Mouse (Mus musculus) skeletal muscle tissue, postnatal 0 days (tissue): ENCODE results near the gene Serping1. TPM values are rescaled to one million over a fixed set of nuclear protein-coding genes. Genes with fewer than 3 reads are reported as not detected.

Experiments used
- microRNA counts: library from miRNA; unstranded; fragments of <30 nt; microRNA quantifications from one replicate; lab custom pipeline; 2015
- microRNA-seq, 2 experiments: library from miRNA; unstranded; fragments of <30 nt; microRNA quantifications; one replicate each; pipeline ENCODE4; 2016
- polyA plus RNA-seq: library from polyadenylated mRNA; unstranded; fragments of >200 nt; fragmentation: Nextera tagmentation; extraction: Ambion mirVana; gene quantifications from 2 replicates; pipeline ENCODE4 v1.2.1, GENCODE M21; 2015

Serping1 gene
- 64.7 and 70.4 TPM in 2 replicates for polyA plus RNA-seq

GRCm38 (mm10) chr2:84775241-84775640 lies at the start of gene Serping1:
Gene Serping1 (minus strand): TSS chr2:84775444.

GRCm38 (mm10) chr2:84822552-84822951 lies 47.3 kb upstream of the Serping1 start, which contains the start of gene Smtnl1:
Gene Smtnl1 (minus strand): TSS chr2:84822652.

GRCm38 (mm10) chr2:84798493-84798921 lies 23.3 kb upstream of the Serping1 start, which contains the start of gene Ube2l6:
Gene Ube2l6 (plus strand): TSS chr2:84798828.

GRCm38 (mm10) chr2:84743561-84743960 lies 31.7 kb downstream of the Serping1 start, which contains the start of gene Gm19426:
Gene Gm19426 (minus strand): TSS chr2:84743655.

GRCm38 (mm10) chr2:84733579-84734300 lies 41.5 kb downstream of the Serping1 start, which contains the start of gene Ypel4:
Gene Ypel4 (plus strand): TSS chr2:84734058.

GRCm38 (mm10) chr2:84727172-84727858 lies 47.9 kb downstream of the Serping1 start, which contains the start of gene Clp1:
Gene Clp1 (minus strand): TSS chr2:84727350.

MicroRNA genes within 50 kb of the gene (microRNA counts, 519-probe panel; counts per million panel counts)
- microRNA mmu-miR-130a (lab: Ali Mortazavi, UCI), result 6,954 counts per million, percentile 96 among the panel's probes with 10 or more counts

Small RNA genes within 50 kb of the gene (microRNA-seq; reads per million reads assigned to microRNA genes)
- gene Mir130a, result 9,025 to 11,419 reads per million in 2 experiments

Other genes starting within 250 kb of the Serping1 start
- gene Ctnnd1, start 124.7 kb downstream of the Serping1 start, polyA plus RNA-seq, result 21.5 and 22.2 TPM in 2 replicates
- 0.05 and 0.08 TPM in 2 replicates for gene Btbd18, start 116.4 kb downstream of the Serping1 start, polyA plus RNA-seq
- gene Selenoh, start 104.7 kb downstream of the Serping1 start, polyA plus RNA-seq, result 60.9 and 74.7 TPM in 2 replicates
- not detected in 2 replicates for gene Gm28635, start 97.4 kb downstream of the Serping1 start, polyA plus RNA-seq
- gene Med19, start 97.0 kb downstream of the Serping1 start, polyA plus RNA-seq, result 12.2 and 14.2 TPM in 2 replicates
- 55.8 and 69.9 TPM in 2 replicates for gene Tmx2, start 96.3 kb downstream of the Serping1 start, polyA plus RNA-seq
- gene Zdhhc5, start 60.3 kb downstream of the Serping1 start, polyA plus RNA-seq, result 13.4 and 17.7 TPM in 2 replicates
- gene Clp1, start 48.1 kb downstream of the Serping1 start, polyA plus RNA-seq, result 10.5 and 12.6 TPM in 2 replicates
- gene Ypel4, start 41.4 kb downstream of the Serping1 start, polyA plus RNA-seq, result 1.5 and 1.6 TPM in 2 replicates
- gene Gm19426, start 31.8 kb downstream of the Serping1 start, polyA plus RNA-seq, result 1.8 and 2.0 TPM in 2 replicates
- gene Ube2l6, start 23.4 kb upstream of the Serping1 start, polyA plus RNA-seq, result 20.2 and 24.6 TPM in 2 replicates
- gene Smtnl1, start 47.2 kb upstream of the Serping1 start, polyA plus RNA-seq, result 106 and 109 TPM in 2 replicates
- gene Timm10, start 51.6 kb upstream of the Serping1 start, polyA plus RNA-seq, result 67.6 and 83.8 TPM in 2 replicates
- 7.4 and 10.3 TPM in 2 replicates for gene Slc43a1, start 63.4 kb upstream of the Serping1 start, polyA plus RNA-seq
- 0.45 TPM in 2 replicates for gene Rtn4rl2, start 111.3 kb upstream of the Serping1 start, polyA plus RNA-seq
- gene Slc43a3, start 161.1 kb upstream of the Serping1 start, polyA plus RNA-seq, result 14.5 and 20.2 TPM in 2 replicates
- gene Prg2, start 205.0 kb upstream of the Serping1 start, polyA plus RNA-seq, result not detected in 2 replicates
- gene Prg3, start 212.8 kb upstream of the Serping1 start, polyA plus RNA-seq, result not detected in 2 replicates